Mouse (Mus musculus) neural tube, embryonic 15.5 days (tissue): ENCODE results near the gene Ppp1r13b. TPM values are rescaled to one million over a fixed set of nuclear protein-coding genes. Genes with fewer than 3 reads are reported as not detected.

ENCODE experiments used
- ATAC-seq: fragments of 200-750 bp; cut with Nextera tagmentation; 2 replicates; pipeline ENCODE4 v1.8.0; 2017; ENCODE audit warnings: mild to moderate bottlenecking, moderate TSS enrichment, moderate library complexity; ENCODE audit not compliant: low FRiP score
- H3K27ac ChIP-seq: fragments of 300-500 bp; sonication (generic); replicated peaks from 2 replicates; pipeline ENCODE4 v1.5.1; 2015; ENCODE audit warnings: mild to moderate bottlenecking, inconsistent platforms
- H3K27me3 ChIP-seq: fragments of 300-500 bp; sonication (generic); replicated peaks from 2 replicates; pipeline ENCODE4 v1.6.1; 2015; ENCODE audit warnings: inconsistent platforms
- H3K36me3 ChIP-seq: fragments of 300-500 bp; sonication (generic); 2 replicates; pipeline ENCODE4 v1.6.1; 2015; ENCODE audit warnings: inconsistent platforms
- H3K4me1 ChIP-seq: fragments of 300-500 bp; sonication (generic); 2 replicates; pipeline ENCODE4 v1.6.1; 2015; ENCODE audit warnings: inconsistent platforms
- H3K4me2 ChIP-seq: fragments of 300-500 bp; sonication (generic); 2 replicates; pipeline ENCODE4 v1.6.1; 2015; ENCODE audit warnings: inconsistent platforms, mild to moderate bottlenecking, moderate library complexity
- H3K4me3 ChIP-seq: fragments of 300-500 bp; sonication (generic); replicated peaks from 2 replicates; pipeline ENCODE4 v1.5.1; 2015; ENCODE audit warnings: mild to moderate bottlenecking, inconsistent platforms
- H3K9ac ChIP-seq: fragments of 300-500 bp; sonication (generic); replicated peaks from 2 replicates; pipeline ENCODE4 v1.6.1; 2015; ENCODE audit warnings: mild to moderate bottlenecking, inconsistent platforms
- H3K9me3 ChIP-seq: fragments of 300-500 bp; sonication (generic); replicated peaks from 2 replicates; pipeline ENCODE4 v1.6.1; 2016; ENCODE audit warnings: inconsistent platforms
- WGBS: fragments of 180-500 bp; shearing (Covaris S2); methylation state at CpG from one replicate; pipeline ENCODE4 v1.1.7; 2015; ENCODE audit warnings: mixed read lengths; 5-methylcytosine and 5-hydroxymethylcytosine counted together
- polyA plus RNA-seq: library from polyadenylated mRNA; unstranded; fragments of >200 nt; fragmentation: Nextera tagmentation; extraction: Ambion mirVana; gene quantifications from 2 replicates; pipeline ENCODE4 v1.2.1, GENCODE M21; 2015

The Ppp1r13b gene
- polyA plus RNA-seq, 1 experiment from 2014 or later: 33.5 TPM

DNA sequence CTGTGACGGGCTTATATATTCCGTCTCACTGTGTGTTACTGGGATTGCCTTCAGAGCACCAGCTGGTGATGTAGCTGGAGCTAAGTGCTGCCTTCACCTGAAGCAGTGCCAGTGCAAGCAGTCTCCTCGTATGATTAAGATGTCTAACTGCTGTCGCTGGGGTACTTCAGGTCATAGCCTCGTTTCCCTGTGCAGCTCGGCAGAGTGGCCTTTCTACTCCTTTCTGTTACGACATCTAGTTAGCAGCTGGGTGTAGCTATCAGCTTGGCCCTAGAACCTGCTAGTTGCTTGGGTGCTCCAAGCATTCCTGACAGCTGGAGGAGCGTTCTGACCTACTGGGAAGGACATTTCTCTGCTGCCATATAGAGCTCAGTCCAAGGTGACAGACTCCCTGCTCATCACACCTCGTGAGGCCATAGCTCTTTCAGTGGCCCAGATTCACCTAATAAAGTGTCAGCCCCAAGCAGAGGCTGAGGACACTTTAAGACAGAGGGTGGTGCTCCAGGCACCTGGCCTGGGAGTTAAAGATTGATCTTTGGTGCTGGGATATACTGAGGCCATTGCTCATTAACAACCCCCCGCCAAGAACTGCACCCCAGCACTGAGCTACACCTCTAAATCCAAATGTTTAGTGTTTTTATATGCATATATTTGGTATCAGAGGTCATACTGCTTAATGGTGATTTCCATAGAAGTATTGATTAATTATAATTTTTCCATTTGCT is 107.3 kb downstream of the Ppp1r13b start:
- no peak for ATAC-seq
- no peaks in the 10 kb centered on the region for H3K9me3 ChIP-seq
- no peak overlapping the region for H3K4me3 ChIP-seq
- no peak overlapping the region for H3K9ac ChIP-seq
- no peaks in the 10 kb centered on the region for H3K4me1 ChIP-seq
- H3K36me3 ChIP-seq: peaks cover 51% of the 10 kb centered on the region
- no peak overlapping the region for H3K27ac ChIP-seq
- 90% methylated on average over 10 of the region's 10 CpGs for WGBS
- no peaks in the 10 kb centered on the region for H3K27me3 ChIP-seq
- H3K4me2 ChIP-seq: no peak overlapping the region

DNA sequence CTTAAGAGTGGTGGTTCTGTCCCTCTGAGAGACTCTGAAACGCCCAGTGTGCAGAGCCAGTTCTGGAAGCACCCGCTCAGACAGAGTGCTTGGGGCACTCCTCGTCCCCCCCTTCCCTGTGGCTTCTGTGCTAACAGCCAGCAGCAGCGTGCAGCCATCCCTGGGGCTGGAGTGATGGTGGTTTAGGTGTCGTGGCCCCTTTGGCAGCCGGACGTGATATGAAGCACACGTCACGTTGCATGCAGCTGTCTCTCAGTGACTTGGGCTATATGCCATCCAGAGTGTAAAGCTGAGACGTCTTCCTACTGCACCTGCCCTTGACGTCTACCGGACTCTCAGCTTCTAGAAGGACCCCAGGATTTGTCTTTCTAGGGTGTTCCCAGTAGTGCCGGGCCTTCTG is 109.4 kb downstream of the Ppp1r13b start:
- H3K9ac ChIP-seq: no peak overlapping the region
- H3K4me3 ChIP-seq: no peak overlapping the region
- no peaks in the 10 kb centered on the region for H3K9me3 ChIP-seq
- no peaks in the 10 kb centered on the region for H3K4me1 ChIP-seq
- ATAC-seq: no peak
- no peaks in the 10 kb centered on the region for H3K27me3 ChIP-seq
- H3K36me3 ChIP-seq: peaks cover 53% of the 10 kb centered on the region
- WGBS: 96% methylated on average over 13 of the region's 13 CpGs
- no peak overlapping the region for H3K27ac ChIP-seq
- H3K4me2 ChIP-seq: no peak overlapping the region

DNA sequence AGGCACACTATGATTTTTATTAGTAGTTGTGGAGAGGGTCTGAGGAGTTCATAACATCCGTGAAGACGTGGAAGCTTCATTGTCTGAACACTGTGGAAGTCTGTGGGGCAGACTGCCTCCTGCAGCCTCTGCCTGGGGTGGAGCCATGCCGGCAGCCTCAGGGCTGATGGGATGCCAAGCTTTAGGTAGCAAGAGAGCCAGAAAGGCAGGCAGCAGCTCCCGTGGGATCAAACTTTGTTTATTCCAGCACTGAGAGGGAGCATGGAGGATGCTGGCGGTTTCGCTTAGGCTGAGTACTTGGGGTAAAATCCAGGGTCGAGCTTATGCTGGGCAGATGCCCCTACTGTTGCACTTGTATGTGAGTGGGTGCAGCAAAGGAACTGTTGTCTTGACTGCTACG is 110.7 kb downstream of the Ppp1r13b start:
- Histone ChIP-seq H3K4me1 (no peaks in the 10 kb centered on the region), H3K36me3 (peaks cover 56% of the 10 kb centered on the region), H3K4me2 (no peak overlapping the region), H3K4me3 (no peak overlapping the region), H3K27me3 (no peaks in the 10 kb centered on the region), H3K9ac (no peak overlapping the region), H3K9me3 (no peaks in the 10 kb centered on the region), H3K27ac (no peak overlapping the region)
- no peak for ATAC-seq
- WGBS: 80% methylated on average over 8 of the region's 8 CpGs

DNA sequence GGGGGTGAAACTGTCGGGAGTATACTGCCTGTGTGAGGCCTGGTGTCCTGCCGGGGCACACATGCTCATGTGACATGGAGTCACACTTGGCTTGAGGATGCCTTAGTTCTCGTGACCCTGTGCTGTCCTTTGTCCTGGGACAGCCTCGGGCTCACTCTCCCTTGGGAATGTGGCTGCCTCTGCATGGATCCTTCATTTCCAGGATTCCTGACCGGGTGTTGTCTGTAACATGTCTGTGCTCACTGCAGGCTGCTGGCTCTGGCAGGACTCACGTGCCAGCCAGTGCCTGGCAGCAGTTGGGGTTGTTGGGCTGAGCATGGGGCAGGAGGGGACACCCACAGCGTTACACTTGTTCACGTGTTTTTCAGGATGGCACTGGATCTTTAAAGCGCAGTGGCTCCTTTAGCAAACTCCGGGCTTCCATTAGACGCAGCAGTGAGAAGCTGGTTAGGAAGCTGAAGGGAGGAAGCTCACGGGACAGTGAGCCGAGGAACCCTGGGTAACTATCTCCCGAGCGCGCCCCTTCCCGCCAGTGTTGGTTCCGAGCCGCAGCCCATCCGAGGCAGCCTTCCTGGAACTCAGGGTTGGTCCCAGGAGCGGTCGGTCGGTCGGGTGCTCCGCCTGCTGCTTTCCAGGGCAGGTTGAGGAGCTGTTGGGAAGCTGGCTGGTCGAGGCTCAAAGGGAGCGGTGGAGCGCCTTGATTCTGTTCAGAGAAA is 112.6 kb downstream of the Ppp1r13b start:
- peaks cover 65% of the 10 kb centered on the region for H3K36me3 ChIP-seq
- H3K4me3 ChIP-seq: no peak overlapping the region
- H3K27ac ChIP-seq: no peak overlapping the region
- no peak for ATAC-seq
- H3K27me3 ChIP-seq: no peaks in the 10 kb centered on the region
- no peak overlapping the region for H3K9ac ChIP-seq
- no peaks in the 10 kb centered on the region for H3K4me1 ChIP-seq
- no peak overlapping the region for H3K4me2 ChIP-seq
- WGBS: 89% methylated on average over 28 of the region's 28 CpGs
- H3K9me3 ChIP-seq: no peaks in the 10 kb centered on the region

DNA sequence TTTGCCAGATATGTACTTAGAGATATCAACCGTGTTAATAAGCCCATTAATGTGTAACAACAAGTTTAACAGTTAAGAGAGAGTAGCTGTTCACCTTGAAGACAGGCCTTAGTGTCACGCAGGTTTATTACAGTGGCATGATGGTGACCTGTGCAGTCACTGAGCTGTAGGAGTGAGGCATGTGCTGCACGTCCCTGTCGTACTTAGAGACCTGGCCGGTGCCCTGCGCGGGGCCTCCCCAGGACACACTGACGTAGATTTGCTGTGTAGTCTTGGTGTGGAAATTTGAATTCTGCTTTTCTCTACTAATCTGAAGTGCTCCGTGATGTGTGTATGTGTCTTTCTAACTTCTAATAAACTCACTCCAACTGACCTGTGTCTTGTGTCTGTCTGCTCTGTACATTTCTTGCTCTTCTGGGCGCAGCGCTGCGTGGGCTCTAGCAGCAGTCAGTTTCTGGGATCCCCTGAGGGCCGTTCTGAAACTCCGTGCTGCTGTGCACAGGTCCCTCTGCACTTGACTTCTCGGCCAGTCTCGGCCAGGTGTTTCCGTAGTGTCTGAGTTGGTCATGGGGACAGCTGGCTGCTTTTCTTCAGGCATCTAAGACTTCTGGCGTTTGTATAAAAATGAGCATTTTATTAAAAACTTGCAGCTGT is 113.3 kb downstream of the Ppp1r13b start:
- Histone ChIP-seq H3K4me1 (no peaks in the 10 kb centered on the region), H3K9ac (no peak overlapping the region), H3K27ac (no peak overlapping the region), H3K9me3 (no peaks in the 10 kb centered on the region), H3K27me3 (no peaks in the 10 kb centered on the region), H3K4me2 (no peak overlapping the region), H3K4me3 (no peak overlapping the region), H3K36me3 (peaks cover 72% of the 10 kb centered on the region)
- no peak for ATAC-seq
- 93% methylated on average over 18 of the region's 18 CpGs for WGBS

DNA sequence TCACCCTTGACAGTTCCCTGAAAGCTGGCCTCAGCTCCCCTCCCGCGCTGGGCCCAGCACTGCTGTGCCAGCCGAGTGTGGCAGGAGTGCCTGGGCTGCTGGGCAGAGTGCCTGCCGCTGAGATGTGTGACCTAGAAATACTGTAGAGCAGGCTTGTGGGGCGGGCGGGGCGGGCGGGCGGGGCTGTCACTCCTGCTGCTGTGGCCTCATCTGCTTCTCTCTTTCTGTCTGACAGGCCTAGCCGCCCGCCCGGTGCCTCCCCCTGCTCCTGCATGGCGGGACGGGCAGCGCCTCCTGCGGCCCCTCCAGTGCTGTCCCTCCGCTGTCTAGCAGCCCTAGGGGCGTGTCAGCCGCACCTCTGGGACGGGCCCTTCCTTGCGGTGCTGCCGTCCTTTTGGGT is 113.8 kb downstream of the Ppp1r13b start:
- no peaks in the 10 kb centered on the region for H3K27me3 ChIP-seq
- no peaks in the 10 kb centered on the region for H3K4me1 ChIP-seq
- ATAC-seq: no peak
- no peaks in the 10 kb centered on the region for H3K9me3 ChIP-seq
- no peak overlapping the region for H3K9ac ChIP-seq
- H3K27ac ChIP-seq: no peak overlapping the region
- peaks cover 78% of the 10 kb centered on the region for H3K36me3 ChIP-seq
- H3K4me2 ChIP-seq: no peak overlapping the region
- WGBS: 80% methylated on average over 22 of the region's 22 CpGs
- H3K4me3 ChIP-seq: no peak overlapping the region

DNA sequence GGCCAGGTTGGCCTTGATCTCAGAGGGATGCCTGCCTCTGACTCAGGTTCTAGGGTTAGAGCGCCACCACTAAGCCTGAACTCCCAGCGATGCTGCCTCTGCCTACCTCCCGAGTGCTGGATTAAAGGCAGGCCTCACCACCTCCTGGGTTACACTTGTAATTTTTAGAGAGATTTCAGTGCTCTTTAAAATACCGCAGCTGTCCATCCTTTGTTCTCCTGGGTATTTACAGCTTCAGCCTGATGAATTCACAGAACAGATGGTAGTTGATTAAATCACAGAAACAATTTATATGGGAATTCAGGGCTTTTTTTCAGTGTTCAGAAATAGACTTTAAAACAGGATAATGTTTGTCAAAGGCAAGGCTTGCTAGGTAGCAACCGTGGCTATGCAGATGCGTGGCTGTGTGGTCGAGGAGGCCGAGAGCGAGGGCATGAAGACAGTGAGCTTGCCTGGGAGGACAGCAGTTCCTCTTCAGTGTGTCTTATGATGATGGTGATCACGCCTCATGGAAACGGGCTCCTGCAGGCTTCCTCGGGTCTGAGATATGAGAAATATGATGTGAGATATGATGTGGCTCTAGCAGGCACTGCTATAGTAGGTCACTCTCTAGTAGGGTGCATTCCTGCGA is 116.3 kb downstream of the Ppp1r13b start:
- Histone ChIP-seq H3K9me3 (no peaks in the 10 kb centered on the region), H3K27me3 (no peaks in the 10 kb centered on the region), H3K4me3 (no peak overlapping the region), H3K36me3 (peaks cover 90% of the 10 kb centered on the region), H3K9ac (no peak overlapping the region), H3K4me2 (no peak overlapping the region), H3K4me1 (no peaks in the 10 kb centered on the region), H3K27ac (0 out of 2 replicates have a peak overlapping the region, but pooled peaks have one; percentile 66)
- no peak for ATAC-seq
- 69% methylated on average over 13 of the region's 13 CpGs for WGBS

DNA sequence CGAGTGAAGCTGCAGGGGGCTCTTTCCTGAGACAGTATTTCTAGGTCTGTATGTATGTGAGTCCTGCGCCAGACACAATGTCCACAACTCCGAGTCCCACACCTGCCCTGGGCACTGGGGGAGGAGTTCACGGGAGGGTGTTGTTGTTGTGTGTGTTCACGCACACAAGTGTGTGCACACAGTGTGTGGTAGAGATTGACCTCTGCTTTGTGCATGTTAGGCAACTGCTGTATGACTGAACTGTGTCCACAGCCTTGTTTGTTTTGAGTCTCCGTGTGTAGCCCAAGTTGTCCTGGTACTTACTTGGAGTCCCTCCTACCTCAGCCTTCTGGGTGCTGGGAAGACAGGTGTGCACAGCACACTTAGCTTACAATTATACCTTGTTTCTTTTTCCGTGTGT is 117.3 kb downstream of the Ppp1r13b start:
- no peak overlapping the region for H3K4me2 ChIP-seq
- H3K4me3 ChIP-seq: no peak overlapping the region
- WGBS: 90% methylated on average over 7 of the region's 7 CpGs
- peaks cover 90% of the 10 kb centered on the region for H3K36me3 ChIP-seq
- H3K9ac ChIP-seq: no peak overlapping the region
- no peaks in the 10 kb centered on the region for H3K27me3 ChIP-seq
- no peak overlapping the region for H3K27ac ChIP-seq
- no peaks in the 10 kb centered on the region for H3K9me3 ChIP-seq
- ATAC-seq: no peak
- no peaks in the 10 kb centered on the region for H3K4me1 ChIP-seq

DNA sequence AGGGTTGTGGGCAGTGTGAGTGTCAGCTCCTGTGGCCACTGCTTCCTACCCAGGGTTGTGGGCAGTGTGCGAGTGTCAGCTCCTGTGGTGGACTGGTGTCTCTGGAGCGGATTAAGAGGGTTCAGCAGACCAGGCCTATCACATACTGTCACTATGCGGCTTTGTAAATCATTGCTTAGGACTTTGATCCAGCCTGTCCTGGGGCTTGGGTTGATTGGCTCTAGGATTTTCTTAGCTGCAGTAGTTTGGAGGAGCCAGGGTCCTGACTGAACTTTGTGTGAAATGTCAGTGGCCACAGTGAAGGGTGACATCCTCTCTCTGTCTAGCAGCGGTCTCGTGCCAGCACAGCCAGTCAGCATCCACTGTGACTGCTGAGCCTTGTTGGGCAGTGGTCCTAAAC is 117.8 kb downstream of the Ppp1r13b start:
- Histone ChIP-seq H3K27me3 (no peaks in the 10 kb centered on the region), H3K4me3 (no peak overlapping the region), H3K27ac (no peak overlapping the region), H3K9me3 (no peaks in the 10 kb centered on the region), H3K4me1 (no peaks in the 10 kb centered on the region), H3K36me3 (peaks cover 88% of the 10 kb centered on the region), H3K9ac (no peak overlapping the region), H3K4me2 (no peak overlapping the region)
- WGBS: 96% methylated on average over 5 of the region's 5 CpGs
- no peak for ATAC-seq

DNA sequence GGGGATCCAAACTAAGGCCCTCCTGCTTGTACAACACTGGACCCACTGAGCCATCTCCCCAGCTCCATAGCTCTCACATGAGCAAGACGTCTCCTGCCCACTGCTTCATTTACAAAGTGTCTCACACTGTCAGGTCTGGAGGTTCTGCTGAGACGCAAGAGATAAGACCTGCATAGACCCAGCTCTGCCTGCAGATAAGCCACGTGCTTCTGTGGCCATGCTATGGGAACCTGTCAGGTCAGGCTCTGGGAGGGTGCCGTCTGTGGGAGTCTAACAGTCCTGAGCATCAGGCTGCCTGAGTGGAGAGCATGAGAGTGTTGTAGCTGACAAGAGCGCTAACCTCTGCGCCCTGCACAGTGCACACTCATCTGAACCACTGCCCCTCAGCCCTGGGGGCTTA is 120.9 kb downstream of the Ppp1r13b start:
- no peaks in the 10 kb centered on the region for H3K4me1 ChIP-seq
- no peak overlapping the region for H3K4me2 ChIP-seq
- no peak overlapping the region for H3K27ac ChIP-seq
- no peak overlapping the region for H3K9ac ChIP-seq
- 94% methylated on average over 6 of the region's 6 CpGs for WGBS
- no peaks in the 10 kb centered on the region for H3K27me3 ChIP-seq
- no peaks in the 10 kb centered on the region for H3K9me3 ChIP-seq
- ATAC-seq: no peak
- H3K36me3 ChIP-seq: peaks cover 93% of the 10 kb centered on the region
- H3K4me3 ChIP-seq: no peak overlapping the region

DNA sequence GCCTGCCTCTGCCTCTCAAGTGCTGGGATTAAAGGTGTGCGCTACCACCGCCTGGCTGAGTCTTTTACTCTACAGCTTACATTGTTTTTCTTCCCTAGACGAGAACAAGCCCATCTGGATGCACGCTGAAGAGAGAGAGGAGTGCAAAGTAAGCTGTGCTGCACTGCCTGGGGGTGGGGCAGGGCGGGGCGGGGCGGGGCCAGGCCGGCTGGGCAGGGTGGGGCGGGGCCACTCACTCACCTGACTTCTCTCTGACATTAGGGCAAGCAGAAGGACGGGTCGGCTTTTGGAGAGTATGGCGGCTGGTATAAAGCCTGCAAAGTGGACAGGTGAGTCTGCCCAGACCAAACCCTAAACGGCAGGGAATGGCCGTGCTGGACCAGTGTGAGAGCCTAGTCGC is 122.7 kb downstream of the Ppp1r13b start:
- Histone ChIP-seq H3K4me2 (no peak overlapping the region), H3K27ac (no peak overlapping the region), H3K36me3 (peaks cover 94% of the 10 kb centered on the region), H3K9ac (no peak overlapping the region), H3K4me3 (no peak overlapping the region), H3K9me3 (no peaks in the 10 kb centered on the region), H3K27me3 (no peaks in the 10 kb centered on the region), H3K4me1 (no peaks in the 10 kb centered on the region)
- ATAC-seq: no peak
- WGBS: 78% methylated on average over 15 of the region's 15 CpGs
